Mouse (Mus musculus): ENCODE results near the gene Gm3435.

DNA sequence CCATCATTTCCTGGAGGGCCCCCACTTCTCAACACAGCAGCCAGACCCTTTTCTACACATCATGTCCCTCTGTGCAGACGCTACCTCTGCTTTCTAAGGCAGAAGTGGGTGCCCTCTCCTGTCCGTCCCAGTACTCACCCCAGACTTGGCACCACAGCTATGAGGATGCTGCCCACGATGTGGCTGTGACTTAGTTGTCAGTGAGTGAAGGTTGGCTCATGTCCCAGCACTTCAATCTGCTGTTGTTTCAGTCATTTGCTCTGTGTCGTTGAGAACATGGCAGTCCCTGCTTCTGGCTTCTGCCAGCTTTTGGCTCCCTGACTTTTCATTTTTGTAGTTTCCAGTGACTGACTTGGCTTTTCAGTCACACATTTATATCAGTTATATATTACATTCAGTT, 45.9 kb downstream of the Gm3435 start:
- TF ChIP-seq POLR2A (IDR thresholded peaks at IDR 0.05; ENCODE audit: control insufficient read depth, extremely low read depth, insufficient read depth, low read length, poor library complexity) (no peak), CTCF (IDR thresholded peaks at IDR 0.05; ENCODE audit: borderline replicate concordance, control insufficient read depth, extremely low read depth, insufficient read depth, low read length, poor library complexity) (no peak)

Data from thymus, adult 2 months (tissue).